Mouse (Mus musculus) forebrain, embryonic 16.5 days (tissue): ENCODE data around the gene Tmem217. TPM values are rescaled to one million over a fixed set of nuclear protein-coding genes. Genes with fewer than 3 reads are reported as not detected.
"Not testable (repeated sequence)": the region's sequence is repeated elsewhere in the genome, so short reads cannot be mapped to it uniquely, and the experiment has no call there.

ENCODE experiments used
- ATAC-seq: fragments of 200-750 bp; cut with Nextera tagmentation; 2 replicates; pipeline ENCODE4 v1.8.0; 2017; ENCODE audit warnings: mild to moderate bottlenecking, moderate library complexity
- H3K27ac ChIP-seq: fragments of 300-500 bp; sonication (generic); 2 replicates; pipeline ENCODE4 v1.5.1; 2014; ENCODE audit warnings: low read length, control low read depth
- H3K27me3 ChIP-seq: fragments of 300-500 bp; sonication (generic); replicated peaks from 2 replicates; pipeline ENCODE4 v1.6.1; 2014; ENCODE audit warnings: low read length; ENCODE audit not compliant: control insufficient read depth, insufficient read depth
- H3K36me3 ChIP-seq: fragments of 300-500 bp; sonication (generic); 2 replicates; pipeline ENCODE4 v1.6.1; 2014; ENCODE audit not compliant: control insufficient read depth, insufficient read depth
- H3K4me1 ChIP-seq: fragments of 300-500 bp; sonication (generic); replicated peaks from 2 replicates; pipeline ENCODE4 v1.6.1; 2014; ENCODE audit warnings: low read length; ENCODE audit not compliant: control insufficient read depth, insufficient read depth
- H3K4me2 ChIP-seq: fragments of 300-500 bp; sonication (generic); 2 replicates; pipeline ENCODE4 v1.6.1; 2014; ENCODE audit warnings: mild to moderate bottlenecking, low read length, control low read depth
- H3K4me3 ChIP-seq: fragments of 300-500 bp; sonication (generic); replicated peaks from 2 replicates; pipeline ENCODE4 v1.5.1; 2014; ENCODE audit warnings: mild to moderate bottlenecking, low read length, control low read depth
- H3K9ac ChIP-seq: fragments of 300-500 bp; sonication (generic); replicated peaks from 2 replicates; pipeline ENCODE4 v1.6.1; 2014; ENCODE audit warnings: low read depth, low read length, control low read depth
- H3K9me3 ChIP-seq: fragments of 300-500 bp; sonication (generic); 2 replicates; pipeline ENCODE4 v1.6.1; 2016; ENCODE audit warnings: low read length; ENCODE audit not compliant: control insufficient read depth
- WGBS: fragments of 180-500 bp; shearing (Covaris S2); extraction: QIAGEN DNeasy Blood & Tissue Kit; methylation state at CpG from one replicate; pipeline ENCODE4 v1.1.7; 2014; 5-methylcytosine and 5-hydroxymethylcytosine counted together
- polyA plus RNA-seq: library from polyadenylated mRNA; unstranded; fragments of >200 nt; fragmentation: Nextera tagmentation; extraction: Ambion mirVana; gene quantifications from 2 replicates; pipeline ENCODE4 v1.2.1, GENCODE M21; 2015

The Tmem217 gene
- polyA plus RNA-seq, 1 experiment from 2014 or later = 1.1 TPM

- H3K9me3 ChIP-seq = no peaks in the 10 kb centered on the region; the same call in 1 of the 2 replicates
- ATAC-seq = no peak
- WGBS = 72% methylated on average over 7 of the region's 7 CpGs
Measured at GRCm38 (mm10) chr17:29500243-29500740, 51.9 kb downstream of the Tmem217 start.

DNA sequence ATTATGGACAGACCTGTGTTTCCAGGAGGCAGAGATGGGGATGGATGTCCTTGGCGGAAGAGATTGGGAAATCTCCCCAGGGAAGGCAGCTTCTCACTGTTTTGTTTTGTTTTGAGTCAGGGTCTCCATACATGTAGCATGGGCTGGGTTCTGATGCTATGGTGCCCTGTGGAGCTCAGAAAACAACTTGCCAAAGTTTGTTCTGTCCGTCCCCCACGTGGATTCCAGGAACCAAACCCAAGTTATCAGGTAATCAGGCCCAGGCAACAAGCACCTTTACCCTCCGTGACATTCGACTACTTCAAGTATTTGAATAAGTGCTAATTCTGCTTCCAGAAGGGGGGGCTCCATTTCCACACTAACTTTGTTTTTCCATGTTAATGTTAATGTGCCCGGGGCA lies 52.7 kb downstream of the Tmem217 start:
- Histone ChIP-seq H3K9ac (no peak overlapping the region), H3K4me1 (no peaks in the 10 kb centered on the region), H3K9me3 (no peaks in the 10 kb centered on the region; the same call in 1 of the 2 replicates), H3K36me3 (no peaks in the 10 kb centered on the region), H3K27ac (no peak overlapping the region), H3K27me3 (no peaks in the 10 kb centered on the region), H3K4me3 (no peak overlapping the region), H3K4me2 (no peak overlapping the region)
- WGBS = 83% methylated on average over 6 of the region's 6 CpGs
- no peak for ATAC-seq

More at GRCm38 (mm10) chr17:29500243-29500740, 51.9 kb downstream of the Tmem217 start:
- Histone ChIP-seq H3K27me3 (no peaks in the 10 kb centered on the region), H3K4me2 (no peak overlapping the region), H3K4me3 (no peak overlapping the region), H3K27ac (no peak overlapping the region), H3K9ac (no peak overlapping the region), H3K36me3 (no peaks in the 10 kb centered on the region), H3K4me1 (no peaks in the 10 kb centered on the region)

- not testable (repeated sequence) for ATAC-seq, H3K4me3 ChIP-seq, H3K27me3 ChIP-seq, H3K9me3 ChIP-seq, H3K4me2 ChIP-seq, H3K9ac ChIP-seq, H3K27ac ChIP-seq, H3K36me3 ChIP-seq, H3K4me1 ChIP-seq
- WGBS = 85% methylated on average over 1 of the region's 2 CpGs
Measured at GRCm38 (mm10) chr17:29498952-29499351, 53.2 kb downstream of the Tmem217 start.

GRCm38 (mm10) chr17:29498028-29498427 lies 54.2 kb downstream of the Tmem217 start:
- WGBS = 61% methylated on average over 4 of the region's 4 CpGs
- ATAC-seq = no peak
- Histone ChIP-seq H3K9ac (no peak overlapping the region), H3K27ac (no peak overlapping the region), H3K27me3 (no peaks in the 10 kb centered on the region), H3K4me2 (no peak overlapping the region), H3K9me3 (no peaks in the 10 kb centered on the region), H3K4me3 (no peak overlapping the region), H3K4me1 (peaks cover 4% of the 10 kb centered on the region), H3K36me3 (no peaks in the 10 kb centered on the region)

- H3K27me3 ChIP-seq, H3K4me2 ChIP-seq, H3K4me3 ChIP-seq, H3K27ac ChIP-seq, H3K9me3 ChIP-seq, H3K4me1 ChIP-seq, H3K36me3 ChIP-seq, ATAC-seq, H3K9ac ChIP-seq: not testable (repeated sequence)
- WGBS = 75% methylated on average over 1 of the region's 1 CpGs
Measured at GRCm38 (mm10) chr17:29497481-29497880, 54.7 kb downstream of the Tmem217 start.

DNA sequence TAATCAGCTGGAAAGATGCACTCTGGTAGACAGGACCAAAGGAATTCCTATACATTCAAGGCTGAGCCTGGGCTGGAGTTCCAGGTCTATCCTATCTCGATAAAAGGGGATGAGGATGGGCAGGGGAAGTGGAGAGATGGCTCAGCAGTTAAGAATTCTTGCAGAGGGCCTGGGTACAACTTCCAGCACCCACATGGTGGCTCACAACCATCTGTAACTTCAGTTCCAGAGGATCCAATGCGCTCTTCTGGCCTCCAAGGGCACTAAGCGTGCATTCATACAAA lies 55.2 kb downstream of the Tmem217 start:
- Histone ChIP-seq H3K4me1 (peaks cover 8% of the 10 kb centered on the region), H3K27ac (no peak overlapping the region), H3K27me3 (no peaks in the 10 kb centered on the region), H3K36me3 (no peaks in the 10 kb centered on the region), H3K4me3 (no peak overlapping the region), H3K4me2 (no peak overlapping the region), H3K9ac (no peak overlapping the region), H3K9me3 (no peaks in the 10 kb centered on the region)
- WGBS = 88% methylated on average over 3 of the region's 3 CpGs
- no peak for ATAC-seq

GRCm38 (mm10) chr17:29496211-29497070 lies 55.7 kb downstream of the Tmem217 start:
- WGBS = 75% methylated on average over 6 of the region's 6 CpGs
- H3K27ac ChIP-seq = no peak overlapping the region
- no peak for ATAC-seq
- no peak overlapping the region for H3K4me2 ChIP-seq
- no peaks in the 10 kb centered on the region for H3K9me3 ChIP-seq
- H3K27me3 ChIP-seq = no peaks in the 10 kb centered on the region
- no peak overlapping the region for H3K9ac ChIP-seq
- peaks cover 11% of the 10 kb centered on the region for H3K4me1 ChIP-seq
- no peaks in the 10 kb centered on the region for H3K36me3 ChIP-seq
- no peak overlapping the region for H3K4me3 ChIP-seq

- no peak overlapping the region for H3K27ac ChIP-seq
- no peaks in the 10 kb centered on the region for H3K36me3 ChIP-seq
- no peak overlapping the region for H3K4me3 ChIP-seq
- H3K9me3 ChIP-seq = no peaks in the 10 kb centered on the region
- H3K27me3 ChIP-seq = no peaks in the 10 kb centered on the region
- no peak overlapping the region for H3K9ac ChIP-seq
- WGBS = 64% methylated on average over 7 of the region's 8 CpGs
- no peak for ATAC-seq
- peaks cover 11% of the 10 kb centered on the region for H3K4me1 ChIP-seq
- no peak overlapping the region for H3K4me2 ChIP-seq
Measured at GRCm38 (mm10) chr17:29494732-29495076, 57.5 kb downstream of the Tmem217 start.

GRCm38 (mm10) chr17:29494062-29494731 lies 58.0 kb downstream of the Tmem217 start:
- Histone ChIP-seq H3K36me3 (no peaks in the 10 kb centered on the region), H3K4me2 (no peak overlapping the region), H3K27ac (no peak overlapping the region), H3K9ac (no peak overlapping the region), H3K4me1 (peaks cover 11% of the 10 kb centered on the region), H3K9me3 (no peaks in the 10 kb centered on the region), H3K4me3 (no peak overlapping the region), H3K27me3 (no peaks in the 10 kb centered on the region)
- 81% methylated on average over 10 of the region's 10 CpGs for WGBS
- ATAC-seq = no peak
